Mouse (Mus musculus) C2C12 (cell line): ENCODE measurements at regions not wholly inside any gene's neighbourhood (a gene's known extent, or its start where the extent isn't known, plus 50 kb on each side); places are given as distances from the start of the nearest gene placed in this dataset.
A peak's percentile ranks its signal among the peaks of the same experiment; 100 is the strongest.

Source experiments
- H3K27me3 ChIP-seq: one replicate; pipeline ENCODE4 v1.6.1; 2011; ENCODE audit not compliant: control insufficient read depth, insufficient read depth, insufficient read length
- H3K36me3 ChIP-seq: one replicate; pipeline ENCODE4 v1.6.1; 2011; ENCODE audit not compliant: control insufficient read depth, insufficient read depth
- H3K4me3 ChIP-seq: one replicate; pipeline ENCODE4 v1.5.1; 2011; ENCODE audit warnings: mild to moderate bottlenecking, control low read depth; ENCODE audit not compliant: poor library complexity, insufficient read depth, severe bottlenecking
- H3K79me2 ChIP-seq: one replicate; pipeline ENCODE4 v1.6.1; 2011; ENCODE audit not compliant: control insufficient read depth, insufficient read depth
- H3K79me3 ChIP-seq: one replicate; pipeline ENCODE4 v1.6.1; 2011; ENCODE audit warnings: low read depth, control low read depth
- H3ac ChIP-seq: one replicate; pipeline ENCODE3; 2011; ENCODE audit warnings: low read depth; ENCODE audit not compliant: control insufficient read depth, insufficient read length
- CEBPB ChIP-seq: IDR thresholded peaks from one replicate; pipeline ENCODE4 v1.6.1; 2011; ENCODE audit warnings: low read depth, mild to moderate bottlenecking, control low read depth, moderate library complexity
- CTCF ChIP-seq: IDR thresholded peaks from one replicate; pipeline ENCODE4 v1.5.1; 2011; ENCODE audit not compliant: control insufficient read depth, insufficient read depth, insufficient read length
- FOSL1 ChIP-seq: IDR thresholded peaks from one replicate; pipeline ENCODE4 v1.8.0; 2011; ENCODE audit warnings: mild to moderate bottlenecking, low read length; ENCODE audit not compliant: poor library complexity, insufficient read depth, severe bottlenecking
- MAX ChIP-seq: IDR thresholded peaks from one replicate; pipeline ENCODE4 v1.6.1; 2011; ENCODE audit warnings: mild to moderate bottlenecking, control low read depth
- MYOD1 ChIP-seq: IDR thresholded peaks from one replicate; pipeline ENCODE4 v1.6.1; 2011; ENCODE audit warnings: low read depth; ENCODE audit not compliant: control insufficient read depth, insufficient read length
- MYOG ChIP-seq: IDR thresholded peaks from one replicate; pipeline ENCODE4 v1.6.1; 2011; ENCODE audit not compliant: control insufficient read depth, insufficient read length; ENCODE audit errors: extremely low read depth
- USF1 ChIP-seq: IDR thresholded peaks from one replicate; pipeline ENCODE4 v1.6.1; 2011; ENCODE audit warnings: low read depth, mild to moderate bottlenecking, control low read depth, moderate library complexity

DNA sequence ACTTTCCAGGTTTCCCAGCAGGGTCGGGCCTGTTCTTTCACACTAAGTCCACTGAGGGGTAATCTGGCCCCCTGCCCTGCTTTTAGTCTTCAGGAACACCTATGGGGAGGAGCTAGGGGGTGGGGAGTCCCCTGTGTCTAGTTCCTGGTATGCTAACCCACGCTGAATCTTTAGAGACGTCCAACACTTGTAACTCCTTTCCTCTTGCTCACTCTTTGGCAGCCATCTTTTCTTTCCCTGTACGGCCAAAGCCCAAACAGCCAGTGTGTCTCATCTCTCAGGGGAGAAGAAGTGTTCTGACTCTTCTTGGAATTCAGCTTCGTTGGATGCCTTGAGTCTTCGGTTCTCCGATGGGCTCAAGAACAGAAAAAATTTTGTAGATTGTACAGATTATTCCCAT lies 68.4 kb upstream of the Lnx1 start:
- Histone ChIP-seq H3ac (no peak overlapping the region), H3K36me3 (no peaks in the 10 kb centered on the region), H3K79me3 (no peaks in the 10 kb centered on the region), H3K79me2 (no peaks in the 10 kb centered on the region), H3K4me3 (no peak overlapping the region), H3K27me3 (no peaks in the 10 kb centered on the region)
- TF ChIP-seq MYOD1 (no peak), MYOG (no peak), FOSL1 (no peak), CTCF (no peak), USF1 (no peak), CEBPB (no peak), MAX (no peak)

DNA sequence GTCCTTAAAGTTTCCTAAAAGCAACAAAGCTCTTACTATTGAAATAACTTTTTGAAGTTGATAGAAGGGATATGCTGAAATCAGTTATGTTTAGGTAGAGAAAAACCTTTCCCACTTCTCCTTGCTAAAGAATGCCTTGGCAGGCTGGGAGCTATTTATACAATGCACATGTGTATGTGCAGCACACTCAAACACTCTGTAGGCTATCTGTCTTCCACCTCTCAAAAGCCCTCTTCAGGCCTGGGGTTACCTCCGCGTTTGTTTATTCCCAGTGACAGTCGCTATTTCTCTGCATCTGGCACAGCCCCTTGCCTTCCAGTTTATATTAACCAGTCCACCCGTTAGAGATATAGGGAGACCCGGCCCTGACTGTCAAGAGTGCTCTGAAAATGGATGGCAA lies 66.3 kb upstream of the Lnx1 start:
- no peaks in the 10 kb centered on the region for H3K79me3 ChIP-seq
- no peaks in the 10 kb centered on the region for H3K79me2 ChIP-seq
- no peak overlapping the region for H3ac ChIP-seq
- H3K27me3 ChIP-seq, result no peaks in the 10 kb centered on the region
- no peaks in the 10 kb centered on the region for H3K36me3 ChIP-seq
- TF ChIP-seq MYOD1 (no peak), USF1 (no peak), MAX (no peak)
- H3K4me3 ChIP-seq, result no peak overlapping the region

DNA sequence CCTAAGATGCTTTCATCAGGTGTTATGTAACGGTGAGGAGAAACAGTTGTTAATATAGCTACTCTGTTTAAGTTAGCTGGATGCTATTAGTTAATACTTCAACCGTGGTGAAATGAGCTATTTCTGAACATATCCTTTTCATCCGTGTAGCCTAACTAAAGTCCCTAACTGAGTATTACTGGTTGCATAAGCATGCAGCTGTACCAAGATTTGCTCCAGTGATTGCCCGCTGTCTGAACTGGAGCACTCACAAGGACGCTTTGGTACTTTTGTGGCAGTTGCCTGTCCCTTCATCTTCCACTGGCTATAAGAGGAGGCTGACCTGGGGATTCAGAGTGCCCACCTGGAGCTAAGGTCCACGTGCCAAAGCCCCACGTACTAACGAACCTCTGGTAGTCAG lies 65.3 kb upstream of the Lnx1 start:
- Histone ChIP-seq H3K4me3 (no peak overlapping the region), H3K79me2 (no peaks in the 10 kb centered on the region), H3K79me3 (no peaks in the 10 kb centered on the region), H3ac (no peak overlapping the region), H3K27me3 (no peaks in the 10 kb centered on the region), H3K36me3 (no peaks in the 10 kb centered on the region)
- TF ChIP-seq MYOG (no peak), CTCF (no peak), FOSL1 (no peak), CEBPB (no peak), MYOD1 (no peak), MAX (no peak), USF1 (no peak)

DNA sequence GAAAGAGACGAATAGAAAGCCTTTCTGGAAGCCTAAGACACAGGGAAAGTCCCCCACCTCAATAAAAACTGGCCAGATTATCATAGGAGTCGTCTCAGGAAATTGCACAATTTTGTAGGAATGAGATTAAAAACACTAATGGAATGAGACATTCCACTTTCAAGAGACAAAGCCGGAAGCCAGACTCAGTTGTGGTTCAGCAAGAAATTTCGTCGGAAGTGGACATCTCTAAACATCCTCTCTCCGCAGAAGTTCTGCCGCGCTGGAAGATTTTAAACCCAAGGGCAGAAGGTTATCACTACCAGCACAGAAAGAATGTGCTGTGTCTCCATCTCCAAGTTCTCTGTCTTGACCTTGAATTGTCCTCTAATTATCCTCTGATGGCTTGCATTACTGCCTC lies 63.5 kb upstream of the Lnx1 start:
- H3K79me2 ChIP-seq, result no peaks in the 10 kb centered on the region
- no peak overlapping the region for H3ac ChIP-seq
- H3K79me3 ChIP-seq, result no peaks in the 10 kb centered on the region
- no peaks in the 10 kb centered on the region for H3K36me3 ChIP-seq
- H3K4me3 ChIP-seq, result no peak overlapping the region
- no peak for TF ChIP-seq MYOD1
- H3K27me3 ChIP-seq, result no peaks in the 10 kb centered on the region

DNA sequence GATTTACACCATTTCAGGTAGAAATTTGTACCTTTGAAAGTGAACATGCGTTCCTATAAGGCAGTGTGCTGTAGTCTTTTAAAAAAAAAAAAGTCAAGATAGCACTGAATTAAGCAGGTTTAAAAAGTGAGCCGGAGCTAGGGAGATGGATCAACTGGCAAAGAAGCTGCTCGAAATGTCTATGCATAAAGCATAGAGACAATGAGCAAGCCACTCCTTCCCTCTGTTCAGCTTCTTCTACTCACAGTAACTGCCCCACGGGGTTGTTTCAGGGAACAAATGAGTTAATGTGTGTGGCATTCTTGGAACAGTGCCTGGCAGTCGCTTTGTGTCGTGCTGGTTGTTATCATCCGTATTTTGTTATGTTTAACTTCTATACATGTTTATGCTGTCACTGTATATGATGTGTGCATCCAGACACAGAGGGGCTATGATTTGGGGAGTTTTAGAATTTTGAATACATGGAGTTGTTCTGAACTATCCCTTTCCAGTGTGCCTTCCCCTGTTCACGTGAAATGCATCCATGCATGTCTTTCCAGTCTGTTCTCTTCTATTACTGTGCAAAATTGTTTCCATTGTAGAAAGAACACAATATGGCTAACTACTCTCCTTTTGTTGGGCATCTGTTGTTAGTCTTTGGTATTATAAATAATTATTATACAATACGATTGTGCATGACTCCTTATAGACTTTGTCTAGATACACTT lies 62.5 kb upstream of the Lnx1 start:
- no peak overlapping the region for H3K4me3 ChIP-seq
- no peak for TF ChIP-seq MYOD1
- TF ChIP-seq FOSL1, result no peak
- TF ChIP-seq USF1, result no peak
- H3K36me3 ChIP-seq, result no peaks in the 10 kb centered on the region
- no peak overlapping the region for H3ac ChIP-seq
- no peaks in the 10 kb centered on the region for H3K27me3 ChIP-seq
- H3K79me3 ChIP-seq, result no peaks in the 10 kb centered on the region
- no peaks in the 10 kb centered on the region for H3K79me2 ChIP-seq

DNA sequence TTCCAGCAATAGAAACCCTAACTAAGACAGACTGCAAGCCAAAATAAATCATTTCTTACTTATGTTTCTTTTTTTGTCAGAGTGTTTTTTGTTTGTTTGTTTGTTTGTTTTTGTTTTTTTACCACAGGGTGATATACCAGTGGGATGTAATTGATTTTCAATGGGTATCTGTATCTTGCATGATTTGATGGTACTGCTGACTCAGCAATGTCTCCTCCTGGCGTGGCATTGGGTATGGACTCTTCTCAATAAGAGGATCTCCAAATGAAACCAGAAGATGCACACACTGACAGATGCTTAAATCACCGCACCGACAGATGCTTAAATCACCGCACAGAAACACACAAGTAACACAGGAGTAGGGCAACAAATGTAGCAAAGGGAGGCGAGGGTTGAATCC lies 54.8 kb upstream of the Lnx1 start:
- TF ChIP-seq MYOG, result no peak
- TF ChIP-seq MAX, result no peak
- Histone ChIP-seq H3ac (no peak overlapping the region), H3K36me3 (no peaks in the 10 kb centered on the region), H3K27me3 (no peaks in the 10 kb centered on the region), H3K4me3 (no peak overlapping the region), H3K79me3 (no peaks in the 10 kb centered on the region), H3K79me2 (no peaks in the 10 kb centered on the region)

DNA sequence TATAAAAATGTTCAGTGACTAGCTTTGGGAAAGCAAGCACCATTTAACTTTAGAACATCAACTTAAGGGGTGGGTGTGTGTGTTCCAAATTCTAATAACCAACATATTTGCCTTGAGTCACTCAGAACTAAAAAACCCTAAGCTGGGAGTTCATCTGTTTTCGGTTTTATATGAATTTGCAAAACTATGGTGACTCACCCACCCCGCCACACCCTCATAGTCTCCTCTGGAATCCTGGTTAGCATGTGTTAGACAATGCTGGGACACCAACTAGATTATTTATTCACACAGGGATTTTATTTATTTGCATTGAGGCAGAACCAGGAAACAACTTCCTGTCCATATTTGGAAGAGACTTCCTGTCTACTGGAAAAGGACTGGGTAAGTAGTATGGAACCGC lies 50.2 kb upstream of the Lnx1 start:
- Histone ChIP-seq H3ac (no peak overlapping the region), H3K79me2 (no peaks in the 10 kb centered on the region), H3K79me3 (no peaks in the 10 kb centered on the region), H3K36me3 (no peaks in the 10 kb centered on the region), H3K4me3 (no peak overlapping the region), H3K27me3 (no peaks in the 10 kb centered on the region)
- no peak for TF ChIP-seq CTCF
- TF ChIP-seq USF1, result no peak
- peak; percentile 18 for TF ChIP-seq FOSL1
